Mouse (Mus musculus) limb, embryonic 11.5 days (tissue): ENCODE data around the gene Hspg2. TPM values are rescaled to one million over a fixed set of nuclear protein-coding genes. Genes with fewer than 3 reads are reported as not detected.

Source experiments
- ATAC-seq: fragments of 200-750 bp; cut with Nextera tagmentation; 2 replicates; pipeline ENCODE4 v1.8.0; 2017; ENCODE audit warnings: low read depth; ENCODE audit not compliant: insufficient number of reproducible peaks, low FRiP score, low TSS enrichment
- DNase-seq: peaks from one replicate; pipeline ENCODE4 v3.0.0-alpha.2; 2015; ENCODE audit warnings: low spot score
- H3K27ac ChIP-seq: fragments of 300-500 bp; sonication (generic); replicated peaks from 2 replicates; pipeline ENCODE4 v1.5.1; 2014; ENCODE audit warnings: low read depth, mild to moderate bottlenecking, low read length
- H3K27me3 ChIP-seq: fragments of 300-500 bp; sonication (generic); 2 replicates; pipeline ENCODE4 v1.6.1; 2014; ENCODE audit warnings: mild to moderate bottlenecking, low read length, mixed read lengths; ENCODE audit not compliant: control insufficient read depth, insufficient read depth
- H3K36me3 ChIP-seq: fragments of 300-500 bp; sonication (generic); 2 replicates; pipeline ENCODE4 v1.6.1; 2014; ENCODE audit warnings: mild to moderate bottlenecking, low read length, moderate library complexity, mixed read lengths; ENCODE audit not compliant: control insufficient read depth, insufficient read depth
- H3K4me1 ChIP-seq: fragments of 300-500 bp; sonication (generic); 2 replicates; pipeline ENCODE4 v1.6.1; 2014; ENCODE audit warnings: low read length, mixed read lengths; ENCODE audit not compliant: control insufficient read depth, insufficient read depth
- H3K4me2 ChIP-seq: fragments of 300-500 bp; sonication (generic); 2 replicates; pipeline ENCODE4 v1.6.1; 2014; ENCODE audit warnings: low read depth, mild to moderate bottlenecking, moderate library complexity; ENCODE audit not compliant: severe bottlenecking
- H3K4me3 ChIP-seq: fragments of 300-500 bp; sonication (generic); 2 replicates; pipeline ENCODE4 v1.5.1; 2014; ENCODE audit warnings: low read depth, low read length
- H3K9ac ChIP-seq: fragments of 300-500 bp; sonication (generic); 2 replicates; pipeline ENCODE4 v1.6.1; 2014; ENCODE audit warnings: mild to moderate bottlenecking, low read length
- H3K9me3 ChIP-seq: fragments of 300-500 bp; sonication (generic); 2 replicates; pipeline ENCODE4 v1.6.1; 2016; ENCODE audit warnings: low read length; ENCODE audit not compliant: control insufficient read depth
- WGBS: fragments of 180-500 bp; shearing (Covaris S2); extraction: QIAGEN DNeasy Blood & Tissue Kit; methylation state at CpG from one replicate; pipeline ENCODE4 v1.1.7; 2014; 5-methylcytosine and 5-hydroxymethylcytosine counted together
- polyA plus RNA-seq: library from polyadenylated mRNA; unstranded; fragments of >200 nt; fragmentation: Nextera tagmentation; extraction: Ambion mirVana; gene quantifications from 2 replicates; pipeline ENCODE4 v1.2.1, GENCODE M21; 2014

Gene Hspg2
- polyA plus RNA-seq, 1 experiment from 2014 or later, result 20.6 TPM

DNA sequence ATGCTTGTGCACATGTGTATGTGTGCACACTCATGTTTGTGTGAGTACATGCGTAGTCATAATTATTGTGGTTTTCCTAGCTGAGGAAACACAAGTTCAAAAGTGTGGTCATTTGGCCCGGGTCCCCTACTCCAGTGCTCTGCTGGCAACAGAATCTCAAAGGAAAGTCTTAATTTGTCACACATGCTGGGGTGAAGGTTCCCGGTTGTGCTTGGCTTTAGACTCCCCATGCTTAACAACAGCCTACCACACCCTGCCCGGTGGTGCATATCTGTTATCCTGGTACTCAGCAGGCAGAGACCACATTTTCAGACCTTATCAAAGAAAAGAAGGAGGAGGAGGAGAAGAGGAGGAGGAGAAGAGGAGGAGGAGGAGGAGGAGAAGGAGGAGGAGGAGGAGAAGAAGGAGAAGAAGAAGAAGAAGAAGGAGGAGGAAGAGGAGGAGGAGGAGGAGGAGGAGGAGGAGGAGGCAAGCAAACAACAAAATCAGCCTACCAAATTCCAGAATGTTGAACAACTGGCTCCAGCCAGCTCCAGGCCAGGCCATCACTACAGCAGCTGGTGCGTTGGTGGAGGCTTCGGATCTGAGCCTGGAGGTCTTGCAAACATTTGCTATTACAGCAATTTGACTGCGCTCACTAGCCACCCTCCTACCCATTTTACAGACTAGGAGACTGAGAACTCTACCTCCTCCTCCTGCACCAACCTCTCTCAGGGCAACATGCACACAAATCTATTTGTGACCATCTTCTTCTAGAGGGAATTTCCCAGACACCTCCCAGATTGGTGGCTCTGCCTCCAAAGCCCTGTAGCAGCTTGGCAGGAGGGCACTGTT lies 21.0 kb upstream of the Hspg2 start:
- Histone ChIP-seq H3K4me1 (no peaks in the 10 kb centered on the region), H3K36me3 (no peaks in the 10 kb centered on the region), H3K4me3 (no peak overlapping the region), H3K9me3 (no peaks in the 10 kb centered on the region), H3K27me3 (no peaks in the 10 kb centered on the region), H3K27ac (no peak overlapping the region), H3K9ac (no peak overlapping the region), H3K4me2 (no peak overlapping the region)
- ATAC-seq (no peak), DNase-seq (no peak)
- WGBS, result 62% methylated on average over 7 of the region's 7 CpGs

- Histone ChIP-seq H3K9me3 (no peaks in the 10 kb centered on the region), H3K4me2 (no peak overlapping the region), H3K27ac (no peak overlapping the region), H3K36me3 (no peaks in the 10 kb centered on the region), H3K4me3 (no peak overlapping the region), H3K9ac (no peak overlapping the region), H3K27me3 (no peaks in the 10 kb centered on the region), H3K4me1 (no peaks in the 10 kb centered on the region)
- DNase-seq (no peak), ATAC-seq (no peak)
- 69% methylated on average over 6 of the region's 6 CpGs for WGBS
Measured at GRCm38 (mm10) chr4:137448197-137448596, 20.4 kb upstream of the Hspg2 start.

DNA sequence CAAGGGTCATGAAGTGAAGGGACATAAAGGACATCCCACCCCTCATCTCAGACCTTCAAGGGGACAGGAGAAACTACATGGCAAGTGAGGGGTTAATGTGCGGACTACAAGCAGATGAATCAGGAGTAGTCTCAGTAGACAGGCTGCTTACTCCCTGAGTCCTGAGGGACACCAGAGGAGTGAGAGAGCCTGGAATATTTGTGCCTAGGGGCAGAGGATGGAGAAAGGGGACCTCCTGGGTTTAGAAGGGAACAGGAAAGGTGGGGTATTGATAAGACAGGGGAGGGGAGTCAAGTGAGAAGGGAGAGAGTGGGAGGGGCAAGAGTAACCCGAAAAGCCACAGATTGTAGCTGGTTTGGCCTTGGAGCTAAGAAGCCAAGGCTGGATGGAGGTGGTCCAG lies 19.9 kb upstream of the Hspg2 start:
- no peaks in the 10 kb centered on the region for H3K4me1 ChIP-seq
- ATAC-seq, result no peak
- H3K36me3 ChIP-seq, result no peaks in the 10 kb centered on the region
- H3K9me3 ChIP-seq, result no peaks in the 10 kb centered on the region
- 52% methylated on average over 2 of the region's 2 CpGs for WGBS
- no peaks in the 10 kb centered on the region for H3K27me3 ChIP-seq
- H3K27ac ChIP-seq, result no peak overlapping the region
- no peak for DNase-seq
- H3K4me3 ChIP-seq, result no peak overlapping the region
- H3K4me2 ChIP-seq, result no peak overlapping the region
- H3K9ac ChIP-seq, result no peak overlapping the region

GRCm38 (mm10) chr4:137449132-137449531 lies 19.4 kb upstream of the Hspg2 start:
- no peak overlapping the region for H3K27ac ChIP-seq
- no peak overlapping the region for H3K4me2 ChIP-seq
- ATAC-seq (no peak), DNase-seq (no peak)
- no peaks in the 10 kb centered on the region for H3K4me1 ChIP-seq
- H3K27me3 ChIP-seq, result no peaks in the 10 kb centered on the region
- no peak overlapping the region for H3K4me3 ChIP-seq
- no peaks in the 10 kb centered on the region for H3K9me3 ChIP-seq
- WGBS, result 71% methylated on average over 2 of the region's 2 CpGs
- H3K9ac ChIP-seq, result no peak overlapping the region
- no peaks in the 10 kb centered on the region for H3K36me3 ChIP-seq

DNA sequence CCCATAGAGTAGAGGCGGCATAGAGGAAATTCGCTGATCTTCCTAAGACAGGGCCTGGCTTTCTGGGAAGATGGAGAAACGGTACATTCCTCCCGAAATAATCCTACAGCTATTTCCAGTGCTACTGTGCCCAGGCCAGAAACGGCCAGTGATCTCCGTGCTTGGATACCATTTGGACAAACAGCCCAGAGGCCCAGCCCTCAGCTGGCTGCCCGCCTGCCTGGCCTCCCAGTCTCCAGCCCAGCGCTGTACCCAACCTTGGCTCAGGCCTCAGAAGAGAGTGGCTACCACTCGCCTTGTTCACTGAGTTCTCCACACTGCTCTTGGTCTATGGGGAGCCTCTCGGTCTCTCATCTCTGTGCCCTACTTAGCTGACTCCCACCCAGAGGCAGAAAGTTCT lies 18.9 kb upstream of the Hspg2 start:
- H3K27ac ChIP-seq, result no peak overlapping the region
- ATAC-seq (no peak), DNase-seq (no peak)
- no peak overlapping the region for H3K9ac ChIP-seq
- no peak overlapping the region for H3K4me2 ChIP-seq
- no peaks in the 10 kb centered on the region for H3K4me1 ChIP-seq
- no peak overlapping the region for H3K4me3 ChIP-seq
- H3K9me3 ChIP-seq, result no peaks in the 10 kb centered on the region
- H3K27me3 ChIP-seq, result no peaks in the 10 kb centered on the region
- 80% methylated on average over 10 of the region's 10 CpGs for WGBS
- H3K36me3 ChIP-seq, result no peaks in the 10 kb centered on the region

DNA sequence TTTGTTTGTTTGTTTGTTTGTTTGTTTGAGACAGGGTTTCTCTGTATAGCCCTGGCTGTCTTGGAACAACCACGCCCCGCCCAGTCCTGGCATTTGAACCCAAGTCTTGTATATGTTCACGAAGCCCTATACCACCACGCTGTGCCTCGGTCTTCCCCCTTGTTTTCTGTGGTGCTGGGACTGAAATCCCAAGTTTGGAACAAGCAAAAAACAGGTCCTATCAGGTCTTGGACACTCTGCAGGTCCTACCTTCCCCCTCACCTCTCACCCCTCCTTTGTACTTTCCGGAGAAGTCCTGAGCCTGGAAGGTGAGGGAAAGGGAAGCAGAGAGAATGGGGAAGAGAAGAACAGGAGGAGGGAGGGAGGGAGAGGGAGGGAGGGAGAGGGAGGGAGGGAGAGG lies 16.4 kb upstream of the Hspg2 start:
- Histone ChIP-seq H3K9ac (no peak overlapping the region), H3K27ac (no peak overlapping the region), H3K27me3 (no peaks in the 10 kb centered on the region), H3K9me3 (no peaks in the 10 kb centered on the region), H3K4me3 (no peak overlapping the region), H3K36me3 (no peaks in the 10 kb centered on the region), H3K4me2 (no peak overlapping the region), H3K4me1 (no peaks in the 10 kb centered on the region)
- DNase-seq (no peak), ATAC-seq (no peak)
- WGBS, result 90% methylated on average over 6 of the region's 6 CpGs

- Histone ChIP-seq H3K9me3 (no peaks in the 10 kb centered on the region; the same call in 1 of the 2 replicates), H3K27me3 (no peaks in the 10 kb centered on the region), H3K4me1 (no peaks in the 10 kb centered on the region), H3K27ac (no peak within 1 kb of the TSS), H3K4me3 (no peak within 1 kb of the TSS), H3K4me2 (no peak within 1 kb of the TSS), H3K36me3 (no peaks in the 10 kb centered on the region), H3K9ac (no peak within 1 kb of the TSS)
- no peak for DNase-seq
- WGBS, result 80% methylated on average over 8 of the region's 8 CpGs
- no peak for ATAC-seq
Measured at GRCm38 (mm10) chr4:137453234-137453767, 15.3 kb upstream of the Hspg2 start, which contains the start of gene 1700013G24Rik. Gene 1700013G24Rik, plus strand, starts transcription at chr4:137453284.

- no peaks in the 10 kb centered on the region for H3K27me3 ChIP-seq
- H3K9me3 ChIP-seq, result no peaks in the 10 kb centered on the region; the same call in 1 of the 2 replicates
- ATAC-seq, result no peak
- 91% methylated on average over 14 of the region's 14 CpGs for WGBS
- H3K4me1 ChIP-seq, result no peaks in the 10 kb centered on the region
- DNase-seq, result no peak
- H3K4me2 ChIP-seq, result no peak overlapping the region
- H3K4me3 ChIP-seq, result no peak overlapping the region
- H3K27ac ChIP-seq, result no peak overlapping the region
- no peak overlapping the region for H3K9ac ChIP-seq
- H3K36me3 ChIP-seq, result no peaks in the 10 kb centered on the region
Measured at GRCm38 (mm10) chr4:137454582-137454981, 14.0 kb upstream of the Hspg2 start.
